Mouse (Mus musculus) CH12F3 (cell line): Measurements from ENCODE around the gene Nox3.

Experiments used
- in situ Hi-C: fragments of 300-500 bp; cut with MboI; formaldehyde crosslinking; loops from 2 replicates; pipeline ENCODE4 v1.14.3; 2020; ENCODE audit warnings: low sequenced_read_pairs

The Nox3 gene

GRCm38 (mm10) chr17:3610928-3611780 lies 84.9 kb downstream of the Nox3 start:
- in situ Hi-C loops, result no loop called here

GRCm38 (mm10) chr17:3610307-3610754 lies 85.7 kb downstream of the Nox3 start:
- in situ Hi-C loops, result no loop called here

GRCm38 (mm10) chr17:3602954-3603672 lies 92.9 kb downstream of the Nox3 start:
- in situ Hi-C loops, result no loop called here

- in situ Hi-C loops, result loop anchor here (25.0 kb wide), 1 partner anchor 189 kb away; no protein-coding TSS in a partner anchor
Observed at GRCm38 (mm10) chr17:3598393-3598792, 97.7 kb downstream of the Nox3 start.

GRCm38 (mm10) chr17:3597866-3598265 lies 98.2 kb downstream of the Nox3 start:
- in situ Hi-C loops, result loop anchor here (25.0 kb wide), 1 partner anchor 189 kb away; no protein-coding TSS in a partner anchor

- in situ Hi-C loops, result loop anchor here (25.0 kb wide), 1 partner anchor 190 kb away; no protein-coding TSS in a partner anchor
Observed at GRCm38 (mm10) chr17:3597130-3597529, 98.9 kb downstream of the Nox3 start.
